Mouse (Mus musculus) C2C12 (cell line): ENCODE results near the gene Stab1. TPM values are rescaled to one million over a fixed set of nuclear protein-coding genes. Genes with fewer than 3 reads are reported as not detected.

Source experiments
- H3K27me3 ChIP-seq: one replicate; pipeline ENCODE4 v1.6.1; 2011; ENCODE audit not compliant: control insufficient read depth, insufficient read depth, insufficient read length
- H3K36me3 ChIP-seq: one replicate; pipeline ENCODE4 v1.6.1; 2011; ENCODE audit not compliant: control insufficient read depth, insufficient read depth
- H3K4me3 ChIP-seq: one replicate; pipeline ENCODE4 v1.5.1; 2011; ENCODE audit warnings: mild to moderate bottlenecking, control low read depth; ENCODE audit not compliant: poor library complexity, insufficient read depth, severe bottlenecking
- H3K79me2 ChIP-seq: one replicate; pipeline ENCODE4 v1.6.1; 2011; ENCODE audit not compliant: control insufficient read depth, insufficient read depth
- H3K79me3 ChIP-seq: one replicate; pipeline ENCODE4 v1.6.1; 2011; ENCODE audit warnings: low read depth, control low read depth
- H3ac ChIP-seq: one replicate; pipeline ENCODE3; 2011; ENCODE audit warnings: low read depth; ENCODE audit not compliant: control insufficient read depth, insufficient read length
- CEBPB ChIP-seq: IDR thresholded peaks from one replicate; pipeline ENCODE4 v1.6.1; 2011; ENCODE audit warnings: low read depth, mild to moderate bottlenecking, control low read depth, moderate library complexity
- CTCF ChIP-seq: IDR thresholded peaks from one replicate; pipeline ENCODE4 v1.5.1; 2011; ENCODE audit not compliant: control insufficient read depth, insufficient read depth, insufficient read length
- FOSL1 ChIP-seq: IDR thresholded peaks from one replicate; pipeline ENCODE4 v1.8.0; 2011; ENCODE audit warnings: mild to moderate bottlenecking, low read length; ENCODE audit not compliant: poor library complexity, insufficient read depth, severe bottlenecking
- MAX ChIP-seq: IDR thresholded peaks from one replicate; pipeline ENCODE4 v1.6.1; 2011; ENCODE audit warnings: mild to moderate bottlenecking, control low read depth
- MYOD1 ChIP-seq: IDR thresholded peaks from one replicate; pipeline ENCODE4 v1.6.1; 2011; ENCODE audit warnings: low read depth; ENCODE audit not compliant: control insufficient read depth, insufficient read length
- MYOG ChIP-seq: IDR thresholded peaks from one replicate; pipeline ENCODE4 v1.6.1; 2011; ENCODE audit not compliant: control insufficient read depth, insufficient read length; ENCODE audit errors: extremely low read depth
- USF1 ChIP-seq: IDR thresholded peaks from one replicate; pipeline ENCODE4 v1.6.1; 2011; ENCODE audit warnings: low read depth, mild to moderate bottlenecking, control low read depth, moderate library complexity
- polyA plus RNA-seq: library from polyadenylated mRNA; unstranded; fragments of >200 nt; fragmentation: generic; extraction: Trizol; gene quantifications from one replicate; pipeline ENCODE4 v1.2.1, GENCODE M21; 2012; ENCODE audit warnings: missing spikeins

Stab1 gene
- polyA plus RNA-seq, 1 experiment = 0.25 TPM

- TF ChIP-seq MYOG (no peak), CEBPB (no peak)
- Histone ChIP-seq H3K36me3 (peaks cover 6% of the 10 kb centered on the region), H3K79me3 (no peaks in the 10 kb centered on the region), H3K27me3 (no peaks in the 10 kb centered on the region), H3K79me2 (no peaks in the 10 kb centered on the region), H3K4me3 (no peak overlapping the region), H3ac (no peak overlapping the region)
Measured at GRCm38 (mm10) chr14:31165991-31166630, 2.3 kb downstream of the Stab1 start.

GRCm38 (mm10) chr14:31165458-31165857 is 3.0 kb downstream of the Stab1 start:
- no peak overlapping the region for H3ac ChIP-seq
- H3K79me3 ChIP-seq = no peaks in the 10 kb centered on the region
- H3K36me3 ChIP-seq = no peaks in the 10 kb centered on the region
- no peak overlapping the region for H3K4me3 ChIP-seq
- H3K27me3 ChIP-seq = no peaks in the 10 kb centered on the region
- TF ChIP-seq FOSL1 = no peak
- no peak for TF ChIP-seq USF1
- TF ChIP-seq MYOD1 = no peak
- no peak for TF ChIP-seq MYOG
- no peak for TF ChIP-seq CTCF
- no peak for TF ChIP-seq MAX
- no peak for TF ChIP-seq CEBPB
- H3K79me2 ChIP-seq = no peaks in the 10 kb centered on the region

- no peaks in the 10 kb centered on the region for H3K36me3 ChIP-seq
- H3K79me3 ChIP-seq = no peaks in the 10 kb centered on the region
- TF ChIP-seq MAX (no peak), CEBPB (no peak), CTCF (no peak), USF1 (no peak), FOSL1 (no peak), MYOG (no peak)
- H3K79me2 ChIP-seq = no peaks in the 10 kb centered on the region
- no peak overlapping the region for H3K4me3 ChIP-seq
- H3K27me3 ChIP-seq = no peaks in the 10 kb centered on the region
- no peak overlapping the region for H3ac ChIP-seq
Measured at GRCm38 (mm10) chr14:31165010-31165409, 3.4 kb downstream of the Stab1 start.

DNA sequence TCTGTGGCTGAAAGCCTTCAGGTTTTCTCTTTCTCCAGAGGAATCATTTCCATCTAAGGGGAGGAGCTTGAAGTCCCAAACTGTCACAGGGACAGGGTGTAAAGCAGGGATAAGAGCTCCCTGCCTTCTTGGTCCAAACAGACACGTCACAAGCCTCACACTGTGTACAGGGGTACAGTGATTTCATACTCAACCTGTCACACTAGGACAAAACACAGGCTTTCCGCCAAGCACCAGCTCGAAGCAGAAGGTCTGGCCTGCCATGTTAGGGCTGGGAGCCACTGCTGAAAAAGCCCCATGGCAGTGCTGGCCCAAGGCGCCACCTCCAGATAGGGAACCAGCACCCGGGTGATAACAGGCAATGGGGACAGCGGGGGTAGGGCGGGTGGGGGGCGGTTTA is 4.4 kb downstream of the Stab1 start:
- H3K4me3 ChIP-seq = no peak overlapping the region
- no peaks in the 10 kb centered on the region for H3K79me2 ChIP-seq
- no peaks in the 10 kb centered on the region for H3K27me3 ChIP-seq
- no peaks in the 10 kb centered on the region for H3K36me3 ChIP-seq
- no peak for TF ChIP-seq CEBPB
- TF ChIP-seq MYOG = no peak
- TF ChIP-seq FOSL1 = no peak
- no peak for TF ChIP-seq MYOD1
- TF ChIP-seq CTCF = no peak
- TF ChIP-seq USF1 = no peak
- TF ChIP-seq MAX = no peak
- no peaks in the 10 kb centered on the region for H3K79me3 ChIP-seq
- no peak overlapping the region for H3ac ChIP-seq

DNA sequence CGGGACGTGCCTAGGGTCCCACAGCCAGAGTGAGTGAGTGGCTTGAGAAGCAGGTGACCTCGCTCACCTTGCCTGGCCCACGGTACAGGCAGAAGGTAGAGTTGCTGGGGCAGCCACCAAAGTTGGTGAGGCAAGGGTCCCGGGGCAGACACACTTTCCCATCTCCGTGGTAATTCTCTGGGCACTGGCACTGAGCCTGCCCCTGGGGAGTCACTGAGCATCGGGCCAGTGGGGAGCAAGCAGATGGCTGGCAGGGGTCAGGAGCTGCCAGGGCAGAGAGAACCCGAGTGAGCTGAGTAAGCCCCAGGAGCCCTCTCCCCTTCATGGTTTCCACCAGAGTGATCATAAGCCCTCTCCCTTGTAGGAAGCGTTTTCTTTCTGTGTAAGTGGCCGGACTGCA is 6.8 kb downstream of the Stab1 start:
- H3ac ChIP-seq = no peak overlapping the region
- TF ChIP-seq MYOD1 = no peak
- no peak for TF ChIP-seq MYOG
- TF ChIP-seq FOSL1 = no peak
- TF ChIP-seq MAX = no peak
- TF ChIP-seq CTCF = no peak
- TF ChIP-seq CEBPB = no peak
- no peak for TF ChIP-seq USF1
- peaks cover 7% of the 10 kb centered on the region for H3K27me3 ChIP-seq
- no peaks in the 10 kb centered on the region for H3K36me3 ChIP-seq
- H3K79me2 ChIP-seq = no peaks in the 10 kb centered on the region
- H3K79me3 ChIP-seq = no peaks in the 10 kb centered on the region
- H3K4me3 ChIP-seq = no peak overlapping the region

- TF ChIP-seq CEBPB = no peak
- no peak for TF ChIP-seq MAX
- TF ChIP-seq FOSL1 = no peak
- TF ChIP-seq MYOD1 = no peak
- no peak for TF ChIP-seq CTCF
- no peak for TF ChIP-seq USF1
- no peak for TF ChIP-seq MYOG
- no peak overlapping the region for H3K4me3 ChIP-seq
Measured at GRCm38 (mm10) chr14:31161191-31161590, 7.2 kb downstream of the Stab1 start.

More at GRCm38 (mm10) chr14:31161191-31161590, 7.2 kb downstream of the Stab1 start:
- peaks cover 7% of the 10 kb centered on the region for H3K27me3 ChIP-seq
- H3K79me2 ChIP-seq = no peaks in the 10 kb centered on the region
- H3K79me3 ChIP-seq = no peaks in the 10 kb centered on the region
- H3K36me3 ChIP-seq = no peaks in the 10 kb centered on the region
- H3ac ChIP-seq = no peak overlapping the region
